Mouse (Mus musculus) ES-Bruce4 (cell line): ENCODE measurements at regions not wholly inside any gene's neighbourhood (a gene's known extent, or its start where the extent isn't known, plus 50 kb on each side); places are given as distances from the start of the nearest gene placed in this dataset.

Experiments used
- CTCF ChIP-seq: IDR thresholded peaks from one replicate; pipeline ENCODE4 v1.8.1; 2011; ENCODE audit warnings: low read depth, low read length
- EP300 ChIP-seq: IDR thresholded peaks from 2 replicates; pipeline ENCODE4 v1.6.1; 2011; ENCODE audit warnings: low read depth, low read length; ENCODE audit not compliant: insufficient read depth
- POLR2A ChIP-seq: IDR thresholded peaks from one replicate; pipeline ENCODE4 v1.8.1; 2011; ENCODE audit warnings: low read length; ENCODE audit not compliant: insufficient read depth

GRCm38 (mm10) chr11:64842775-64843530 lies 135.9 kb upstream of the Elac2 start:
- TF ChIP-seq CTCF (no peak), POLR2A (no peak), EP300 (no peak)
